Mouse (Mus musculus) kidney, postnatal 14 days (tissue): ENCODE measurements at regions not wholly inside any gene's neighbourhood (a gene's known extent, or its start where the extent isn't known, plus 50 kb on each side); places are given as distances from the start of the nearest gene placed in this dataset.

ENCODE experiments used
- DNase-seq: peaks from one replicate; pipeline ENCODE4 v3.0.0; 2022; ENCODE audit warnings: mixed read lengths

DNA sequence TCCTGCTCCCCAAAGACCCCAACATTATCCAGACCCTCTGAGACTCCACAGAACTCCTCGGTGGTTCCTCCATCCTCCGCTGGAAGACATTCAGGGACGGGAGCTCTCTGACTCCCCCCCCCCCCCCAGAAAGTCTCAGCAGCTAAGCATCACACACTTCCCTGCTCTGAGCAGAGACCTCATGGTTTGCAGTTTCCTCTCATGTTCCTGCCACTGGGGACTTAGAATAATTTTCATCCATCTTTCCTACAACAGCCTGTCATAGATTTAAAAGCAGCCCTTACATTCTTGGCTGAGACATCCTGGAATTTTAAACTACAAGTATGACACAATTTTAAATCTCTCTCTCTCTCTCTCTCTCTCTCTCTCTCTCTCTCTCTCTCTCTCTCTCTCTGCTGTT lies 69.2 kb downstream of the Gpr65 start:
- no peak for DNase-seq

GRCm38 (mm10) chr12:98339536-98339935 lies 71.1 kb downstream of the Gpr65 start:
- no peak for DNase-seq

DNA sequence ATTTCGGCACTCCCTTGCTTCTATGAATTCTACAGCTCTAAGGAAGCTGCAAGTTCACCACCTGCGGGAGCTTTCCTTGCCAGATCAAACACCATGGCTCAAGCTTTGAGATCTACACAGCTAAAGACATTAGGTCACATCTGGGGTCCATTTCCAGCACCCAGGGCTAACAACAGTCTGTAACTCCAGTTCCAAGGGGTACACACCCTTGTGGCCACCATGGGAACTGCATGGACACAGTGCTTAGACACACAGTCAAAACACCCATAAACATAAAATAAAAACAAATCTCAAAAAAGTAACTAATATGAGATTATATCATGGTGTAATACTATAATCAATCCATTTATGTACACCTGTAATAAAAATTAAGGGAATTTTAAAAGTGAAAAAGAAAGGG lies 73.7 kb downstream of the Gpr65 start:
- no peak for DNase-seq

DNA sequence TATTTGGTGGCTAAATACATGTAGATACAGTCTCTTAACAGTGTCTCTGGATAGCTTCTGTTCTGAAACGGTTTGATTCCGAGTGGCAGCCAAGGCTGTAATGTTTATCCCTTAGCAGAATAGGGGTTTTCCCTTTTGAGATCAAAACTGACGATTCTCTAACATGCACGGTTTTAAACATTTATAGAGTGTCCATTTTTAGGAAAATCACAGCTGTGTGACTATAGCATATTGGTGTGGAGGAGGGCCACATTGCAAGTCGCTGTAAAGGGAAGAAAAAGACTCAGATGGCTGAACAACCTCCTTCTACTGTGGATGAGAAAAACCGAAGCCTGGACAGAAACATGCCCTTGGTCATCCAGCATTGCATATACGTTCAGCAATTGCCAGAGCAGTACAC lies 75.2 kb downstream of the Gpr65 start:
- DNase-seq: no peak

GRCm38 (mm10) chr12:98347056-98347455 lies 78.6 kb downstream of the Gpr65 start:
- DNase-seq: no peak

GRCm38 (mm10) chr12:98347550-98348318 lies 79.3 kb downstream of the Gpr65 start:
- peak; percentile 44 for DNase-seq

- no peak for DNase-seq
Measured at GRCm38 (mm10) chr12:98349864-98350643, 81.6 kb downstream of the Gpr65 start.

GRCm38 (mm10) chr12:98352401-98352800 lies 84.0 kb downstream of the Gpr65 start:
- no peak for DNase-seq

DNA sequence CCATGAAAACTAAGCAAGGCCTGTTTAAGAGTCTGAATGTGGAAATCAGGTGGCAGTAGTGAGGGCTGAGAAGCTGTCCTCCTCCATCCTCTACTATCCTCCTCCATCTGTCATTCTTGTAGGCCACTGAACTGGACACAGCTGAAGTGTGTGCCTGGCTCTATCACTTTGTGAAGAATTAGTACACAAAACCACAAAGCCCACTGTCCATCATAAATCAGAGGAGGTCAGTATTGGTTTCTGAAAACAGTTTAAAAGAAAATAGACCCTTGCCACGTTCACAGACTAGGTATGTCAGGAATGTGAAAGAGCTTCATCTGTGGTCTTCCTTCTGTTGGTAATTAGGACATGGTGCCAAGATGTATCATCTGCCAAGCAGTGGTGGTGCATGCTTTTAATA lies 86.1 kb downstream of the Gpr65 start:
- no peak for DNase-seq

GRCm38 (mm10) chr12:98367583-98367982 lies 99.1 kb downstream of the Gpr65 start:
- no peak for DNase-seq

GRCm38 (mm10) chr12:98370771-98371170 lies 102.3 kb downstream of the Gpr65 start:
- no peak for DNase-seq

GRCm38 (mm10) chr12:98375214-98375910 lies 106.9 kb downstream of the Gpr65 start:
- DNase-seq: no peak
